Mouse (Mus musculus): ENCODE measurements around the gene Exoc3l4.

DNA sequence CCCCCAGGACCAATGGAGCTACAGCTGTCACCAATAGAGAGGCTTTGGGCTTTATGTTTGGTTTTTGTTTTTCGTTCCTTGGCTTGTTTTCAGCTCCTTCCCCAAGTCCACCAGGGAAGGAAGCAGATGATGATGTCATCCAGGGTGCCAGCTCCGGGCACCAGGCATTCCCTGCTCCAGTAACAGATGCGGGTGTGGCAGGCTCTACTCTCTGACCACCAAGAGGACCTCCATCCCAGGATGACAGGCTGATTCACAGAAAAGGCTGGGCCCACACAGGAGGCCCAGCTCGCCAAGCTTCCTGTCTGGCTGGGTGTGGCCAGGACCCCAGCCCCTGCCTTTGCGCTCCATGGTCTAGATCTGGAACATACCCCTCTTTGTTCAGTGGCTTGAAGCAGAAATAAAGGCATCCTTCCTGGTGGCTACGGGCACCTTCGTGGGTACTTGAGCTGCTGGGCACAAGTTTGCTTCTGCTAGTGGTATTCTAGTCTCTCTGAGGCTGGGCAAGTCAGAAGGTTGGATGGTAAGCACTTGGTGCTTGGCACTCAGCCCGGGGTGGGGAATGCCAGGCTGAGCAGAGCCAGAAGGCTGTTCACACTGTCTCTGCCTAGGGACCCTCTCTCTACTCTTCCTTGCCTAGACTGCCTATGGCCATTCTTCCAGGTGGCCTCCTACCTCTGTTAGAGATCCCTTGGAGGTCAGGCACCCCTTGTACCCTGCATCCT lies 5.0 kb upstream of the Exoc3l4 start:
- TF ChIP-seq TAL1 (IDR thresholded peaks at IDR 0.05; ENCODE audit: low read length) = no peak
- no peak for TF ChIP-seq GATA1 (IDR thresholded peaks at IDR 0.05; ENCODE audit: low read length)

Measured in erythroblast, embryonic 14.5 days (primary cell).